Mouse (Mus musculus): ENCODE measurements around the gene Ap1g2. TPM values are rescaled to one million over a fixed set of nuclear protein-coding genes. Genes with fewer than 3 reads are reported as not detected.

Gene Ap1g2
- polyA plus RNA-seq, 1 experiment from 2014 or later: 9.6 TPM

GRCm38 (mm10) chr14:55122359-55122758 lies 16.0 kb upstream of the Ap1g2 start:
- no peaks in the 10 kb centered on the region for H3K9me3 ChIP-seq (ENCODE audit: low read length)
- DNase-seq (no peak), ATAC-seq (no peak)
- no peak overlapping the region for H3K9ac ChIP-seq (replicated peaks)
- no peak overlapping the region for H3K4me3 ChIP-seq (ENCODE audit: low read depth, low read length)
- H3K36me3 ChIP-seq (replicated peaks; ENCODE audit: insufficient read depth, low read length): no peaks in the 10 kb centered on the region
- TF ChIP-seq EP300 (IDR thresholded peaks at IDR 0.05; ENCODE audit: low read depth): 0 out of 2 replicates have a peak, but pooled peaks have one; percentile 21
- no peak for TF ChIP-seq CTCF (IDR thresholded peaks at IDR 0.05; ENCODE audit: low read depth)
- H3K4me2 ChIP-seq (ENCODE audit: low read depth, low read length): 0 out of 2 replicates have a peak overlapping the region, but pooled peaks have one; percentile 14
- no peaks in the 10 kb centered on the region for H3K4me1 ChIP-seq (ENCODE audit: insufficient read depth)
- H3K27me3 ChIP-seq (ENCODE audit: insufficient read depth, low read length): peaks cover 12% of the 10 kb centered on the region; the same call in 1 of the 2 replicates
- 38% methylated on average over 8 of the region's 8 CpGs for WGBS (ENCODE audit: insufficient replicate concordance)
- H3K27ac ChIP-seq (ENCODE audit: low read depth): no peak overlapping the region

DNA sequence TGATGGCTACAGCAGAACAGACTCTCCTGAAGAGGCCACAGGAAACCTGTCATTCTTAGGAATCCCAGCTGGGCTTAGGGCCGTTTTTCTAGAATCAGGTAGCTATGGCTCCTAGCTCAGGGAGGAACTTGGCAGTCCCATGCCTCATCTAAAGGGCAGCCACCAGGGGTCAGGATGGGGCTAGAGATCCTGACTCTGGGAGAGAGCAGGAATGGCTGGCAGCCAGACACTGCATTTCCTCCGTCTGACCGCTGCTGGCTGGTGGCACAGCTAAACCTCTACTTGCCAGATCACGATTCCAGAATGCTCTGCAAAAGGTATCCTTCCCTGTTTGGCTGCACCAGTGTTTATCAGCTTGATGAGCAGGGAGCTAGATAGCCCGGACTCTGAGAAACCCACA lies 15.6 kb upstream of the Ap1g2 start:
- WGBS (ENCODE audit: insufficient replicate concordance): 7% methylated on average over 5 of the region's 5 CpGs

DNA sequence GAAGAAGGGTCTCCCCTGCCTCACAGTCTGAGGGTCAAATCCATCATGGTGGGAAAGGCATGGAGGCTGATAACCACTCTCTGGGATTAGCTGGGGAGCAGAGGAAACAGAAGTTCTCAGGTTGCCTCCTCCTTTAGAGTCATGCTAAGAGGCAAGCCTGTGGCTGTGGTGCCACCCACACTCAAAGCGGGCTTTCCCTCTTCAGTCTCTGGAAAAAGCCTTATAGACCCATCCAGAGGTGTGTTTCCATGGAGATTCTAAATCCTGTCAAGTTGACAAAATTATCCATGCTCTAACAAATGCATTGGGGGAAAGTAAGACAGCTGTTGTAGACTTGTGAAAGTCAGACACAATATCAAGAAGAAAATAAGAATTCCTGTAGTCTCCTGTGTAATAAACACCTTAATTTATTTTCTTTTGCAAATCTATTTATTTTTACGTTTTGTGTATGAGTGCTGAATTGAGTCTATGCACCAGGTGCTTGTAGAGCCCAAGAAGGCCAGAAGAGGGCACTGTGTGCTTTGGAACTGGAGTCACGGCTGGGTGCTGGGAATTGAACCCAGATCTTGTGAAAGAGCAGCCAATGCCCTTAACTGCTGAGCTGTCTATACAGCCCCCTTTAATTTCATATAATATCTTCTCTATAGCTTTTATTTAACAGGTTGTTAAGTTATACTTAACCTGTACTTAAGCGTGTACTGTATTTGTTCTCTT lies 13.2 kb upstream of the Ap1g2 start:
- peak; percentile 21 for DNase-seq
- Histone ChIP-seq H3K4me1 (ENCODE audit: insufficient read depth) (peaks cover 4% of the 10 kb centered on the region), H3K4me2 (ENCODE audit: low read depth, low read length) (no peak overlapping the region), H3K27me3 (ENCODE audit: insufficient read depth, low read length) (peaks cover 40% of the 10 kb centered on the region), H3K36me3 (replicated peaks; ENCODE audit: insufficient read depth, low read length) (no peaks in the 10 kb centered on the region), H3K4me3 (ENCODE audit: low read depth, low read length) (no peak overlapping the region), H3K27ac (ENCODE audit: low read depth) (no peak overlapping the region), H3K9ac (replicated peaks) (no peak overlapping the region), H3K9me3 (ENCODE audit: low read length) (no peaks in the 10 kb centered on the region)
- 66% methylated on average over 4 of the region's 4 CpGs for WGBS (ENCODE audit: insufficient replicate concordance)
- no peak for ATAC-seq
- TF ChIP-seq CTCF (IDR thresholded peaks at IDR 0.05; ENCODE audit: low read depth) (peak; percentile 49), EP300 (IDR thresholded peaks at IDR 0.05; ENCODE audit: low read depth) (no peak)

More for the DNA sequence above, 15.6 kb upstream of the Ap1g2 start:
- TF ChIP-seq EP300 (IDR thresholded peaks at IDR 0.05; ENCODE audit: low read depth) (no peak), CTCF (IDR thresholded peaks at IDR 0.05; ENCODE audit: low read depth) (peak; percentile 83)
- no peaks in the 10 kb centered on the region for H3K4me1 ChIP-seq (ENCODE audit: insufficient read depth)
- no peak overlapping the region for H3K27ac ChIP-seq (ENCODE audit: low read depth)
- H3K4me2 ChIP-seq (ENCODE audit: low read depth, low read length): 0 out of 2 replicates have a peak overlapping the region, but pooled peaks have one; percentile 14
- no peaks in the 10 kb centered on the region for H3K9me3 ChIP-seq (ENCODE audit: low read length)
- no peaks in the 10 kb centered on the region for H3K36me3 ChIP-seq (replicated peaks; ENCODE audit: insufficient read depth, low read length)
- peaks cover 16% of the 10 kb centered on the region; the same call in 1 of the 2 replicates for H3K27me3 ChIP-seq (ENCODE audit: insufficient read depth, low read length)
- DNase-seq (peak; percentile 83), ATAC-seq (peak; percentile 76)
- H3K9ac ChIP-seq (replicated peaks): no peak overlapping the region
- no peak overlapping the region for H3K4me3 ChIP-seq (ENCODE audit: low read depth, low read length)

GRCm38 (mm10) chr14:55118852-55119251 lies 12.5 kb upstream of the Ap1g2 start:
- H3K27me3 ChIP-seq (ENCODE audit: insufficient read depth, low read length): peaks cover 47% of the 10 kb centered on the region
- TF ChIP-seq EP300 (IDR thresholded peaks at IDR 0.05; ENCODE audit: low read depth) (no peak), CTCF (IDR thresholded peaks at IDR 0.05; ENCODE audit: low read depth) (no peak)
- ATAC-seq (no peak), DNase-seq (no peak)
- 73% methylated on average over 4 of the region's 4 CpGs for WGBS (ENCODE audit: insufficient replicate concordance)
- H3K4me2 ChIP-seq (ENCODE audit: low read depth, low read length): no peak overlapping the region
- H3K9me3 ChIP-seq (ENCODE audit: low read length): no peaks in the 10 kb centered on the region
- H3K27ac ChIP-seq (ENCODE audit: low read depth): no peak overlapping the region
- H3K4me3 ChIP-seq (ENCODE audit: low read depth, low read length): no peak overlapping the region
- no peak overlapping the region for H3K9ac ChIP-seq (replicated peaks)
- peaks cover 4% of the 10 kb centered on the region for H3K4me1 ChIP-seq (ENCODE audit: insufficient read depth)
- no peaks in the 10 kb centered on the region for H3K36me3 ChIP-seq (replicated peaks; ENCODE audit: insufficient read depth, low read length)

DNA sequence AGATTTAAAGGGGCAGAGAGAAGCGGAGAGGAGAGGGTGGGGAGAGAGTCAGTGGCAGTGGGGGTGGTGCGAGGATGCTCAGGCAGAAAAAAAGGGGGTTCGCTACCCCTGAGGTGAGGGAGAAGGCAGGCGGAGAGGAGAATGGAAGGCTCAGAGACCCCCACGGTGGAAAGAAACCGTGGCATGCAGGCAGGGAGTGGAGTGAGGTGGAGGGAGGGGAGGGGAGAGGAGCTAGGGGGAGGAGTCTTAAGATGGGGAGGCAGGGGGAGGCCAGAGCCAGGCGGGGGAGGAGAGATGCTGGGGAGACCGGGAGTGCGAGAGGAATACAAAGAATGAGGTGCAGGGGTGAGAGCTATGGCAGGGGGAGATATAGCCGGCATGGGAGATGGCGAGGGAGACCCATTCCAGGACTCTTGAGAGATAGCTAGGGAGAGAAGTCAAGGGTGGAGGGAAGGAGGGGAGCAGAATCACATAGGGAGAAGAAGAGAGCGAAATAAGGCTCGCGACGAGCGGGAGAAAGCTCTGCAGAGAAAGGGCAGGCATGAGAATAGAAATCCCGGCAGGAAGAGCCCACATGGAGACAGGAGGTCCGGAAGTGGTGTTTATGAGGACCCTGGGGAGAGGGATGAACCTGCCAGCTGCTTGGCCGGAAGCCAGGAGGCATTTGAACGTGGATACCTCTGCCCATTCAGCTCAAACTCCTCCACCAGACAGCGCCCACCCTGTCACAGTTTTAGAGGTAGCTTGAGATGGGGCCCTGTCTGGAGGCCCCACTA lies 10.2 kb upstream of the Ap1g2 start, which contains the start of gene Jph4:
Jph4 (minus strand) TSS at position 511 of the 776 bp plus-strand sequence.
- DNase-seq (no peak), ATAC-seq (no peak)
- Histone ChIP-seq H3K4me1 (ENCODE audit: insufficient read depth) (peaks cover 4% of the 10 kb centered on the region), H3K36me3 (replicated peaks; ENCODE audit: insufficient read depth, low read length) (no peaks in the 10 kb centered on the region), H3K27me3 (ENCODE audit: insufficient read depth, low read length) (peaks cover 57% of the 10 kb centered on the region), H3K9ac (replicated peaks) (no peak within 1 kb of the TSS), H3K4me2 (ENCODE audit: low read depth, low read length) (no peak within 1 kb of the TSS), H3K4me3 (ENCODE audit: low read depth, low read length) (no peak within 1 kb of the TSS), H3K27ac (ENCODE audit: low read depth) (no peak within 1 kb of the TSS), H3K9me3 (ENCODE audit: low read length) (no peaks in the 10 kb centered on the region)
- TF ChIP-seq CTCF (IDR thresholded peaks at IDR 0.05; ENCODE audit: low read depth) (no peak), EP300 (IDR thresholded peaks at IDR 0.05; ENCODE audit: low read depth) (no peak)
- WGBS (ENCODE audit: insufficient replicate concordance): 13% methylated on average over 21 of the region's 21 CpGs

DNA sequence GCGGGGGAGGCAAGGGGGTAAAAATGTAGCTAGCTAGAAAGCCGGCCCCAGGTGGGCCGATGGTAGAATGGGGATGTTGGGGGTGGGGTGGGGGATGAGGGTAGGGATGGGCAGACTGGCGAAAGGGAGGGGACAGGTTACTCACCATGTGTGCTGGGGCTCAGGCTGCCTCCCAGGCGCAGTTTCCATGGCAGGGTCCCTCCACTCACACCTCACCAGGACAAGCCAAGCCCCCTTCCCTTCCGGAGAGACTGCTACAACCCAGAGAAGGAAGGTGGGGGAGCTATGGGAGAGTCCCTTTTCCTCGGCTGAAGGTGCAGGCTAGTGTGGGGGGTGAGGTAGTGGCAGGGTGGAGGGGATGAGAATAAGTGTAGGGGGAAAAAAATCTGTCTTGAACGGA lies 9.5 kb upstream of the Ap1g2 start:
- no peak overlapping the region for H3K9ac ChIP-seq (replicated peaks)
- 1% methylated on average over 8 of the region's 8 CpGs for WGBS (ENCODE audit: insufficient replicate concordance)
- H3K4me2 ChIP-seq (ENCODE audit: low read depth, low read length): no peak overlapping the region; the same call in 1 of the 2 replicates
- no peaks in the 10 kb centered on the region for H3K9me3 ChIP-seq (ENCODE audit: low read length)
- H3K27me3 ChIP-seq (ENCODE audit: insufficient read depth, low read length): peaks cover 60% of the 10 kb centered on the region
- DNase-seq (no peak), ATAC-seq (no peak)
- no peak for TF ChIP-seq CTCF (IDR thresholded peaks at IDR 0.05; ENCODE audit: low read depth)
- no peak for TF ChIP-seq EP300 (IDR thresholded peaks at IDR 0.05; ENCODE audit: low read depth)
- H3K4me1 ChIP-seq (ENCODE audit: insufficient read depth): peaks cover 4% of the 10 kb centered on the region
- H3K4me3 ChIP-seq (ENCODE audit: low read depth, low read length): no peak overlapping the region
- H3K36me3 ChIP-seq (replicated peaks; ENCODE audit: insufficient read depth, low read length): no peaks in the 10 kb centered on the region
- H3K27ac ChIP-seq (ENCODE audit: low read depth): no peak overlapping the region
